Mouse (Mus musculus): ENCODE data around the gene Oxct1.

DNA sequence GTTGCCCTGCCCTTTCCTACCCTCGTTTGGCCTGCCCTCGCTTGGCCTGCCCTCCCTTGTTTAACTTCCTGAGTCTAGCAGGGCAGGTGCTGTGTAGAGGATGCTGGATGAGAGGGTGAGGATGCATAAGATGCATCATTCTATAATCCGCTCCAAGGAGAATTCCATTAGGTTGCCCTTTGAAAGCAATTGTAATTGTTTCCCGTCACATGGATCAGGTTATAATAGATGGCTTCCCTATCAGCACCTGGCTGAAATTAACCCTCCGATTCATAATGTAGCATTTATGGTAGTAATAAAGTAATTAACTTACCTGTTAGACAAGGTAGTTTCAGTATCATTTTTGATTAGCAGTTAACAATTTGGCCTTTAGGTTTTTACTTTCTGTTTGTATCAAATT is 119.2 kb downstream of the Oxct1 start:
- TF ChIP-seq POLR2A (IDR thresholded peaks at IDR 0.05; ENCODE audit: extremely low read depth, insufficient read depth, low read length): no peak
- no peak for TF ChIP-seq CTCF (IDR thresholded peaks at IDR 0.05; ENCODE audit: low read depth, low read length)

All from liver, adult 2 months (tissue).